Mouse (Mus musculus): ENCODE measurements at regions not wholly inside any gene's neighbourhood (a gene's known extent, or its start where the extent isn't known, plus 50 kb on each side); places are given as distances from the start of the nearest gene placed in this dataset.

DNA sequence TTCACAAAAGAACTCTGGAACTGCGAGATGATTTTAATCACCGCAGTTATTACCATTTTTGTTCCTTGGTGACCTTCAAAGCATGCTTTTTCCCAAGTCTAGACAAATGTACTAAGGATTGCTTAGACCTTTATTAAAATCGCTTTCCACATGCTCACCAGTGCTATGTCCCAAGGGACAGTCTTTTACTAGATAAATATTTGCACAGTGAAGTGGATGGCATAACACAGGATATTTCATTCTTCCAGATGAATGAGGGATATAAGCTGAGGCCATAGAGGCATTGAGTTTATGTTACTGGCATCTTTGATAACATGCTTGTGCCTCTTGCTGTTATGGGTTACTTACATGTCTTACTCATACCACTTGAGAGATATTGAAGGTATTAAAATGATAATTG is 289.1 kb upstream of the Rgs18 start:
- TF ChIP-seq CTCF (IDR thresholded peaks at IDR 0.05) (no peak), EP300 (IDR thresholded peaks at IDR 0.05) (no peak)

Data from lung, postnatal 0 days (tissue).